Mouse (Mus musculus) left cerebral cortex, adult 2 months (tissue): ENCODE data around the gene Tns1. TPM values are rescaled to one million over a fixed set of nuclear protein-coding genes. Genes with fewer than 3 reads are reported as not detected.
A peak's percentile ranks its signal among the peaks of the same experiment; 100 is the strongest.

Experiments
- DNase-seq, 2 experiments: peaks; one replicate each; pipeline ENCODE4 v3.0.0; 2021 to 2022; ENCODE audit warnings: low spot score in 2 of 2, mixed read lengths in 1 of 2; ENCODE audit errors: extremely low spot score in 1 of 2
- H3K27ac ChIP-seq: fragments of 200-600 bp; 2 replicates; pipeline ENCODE4 v1.8.1; 2022
- H3K4me3 ChIP-seq: fragments of 200-600 bp; 2 replicates; pipeline ENCODE4 v1.8.1; 2022
- CTCF ChIP-seq: fragments of 200-600 bp; IDR thresholded peaks from 2 replicates; pipeline ENCODE4 v1.8.1; 2022; ENCODE audit warnings: antibody characterized with exemption, mild to moderate bottlenecking, moderate library complexity
- intact Hi-C: fragments of 180-260 bp; cut with DNase I; formaldehyde crosslinking; loops from one replicate; pipeline ENCODE4 v1.15.1; 2025
- total RNA-seq, 2 experiments: library from RNA; stranded (reverse); gene quantifications; 2 replicates each; pipeline ENCODE4 v1.2.3; 2021

The Tns1 gene
- total RNA-seq, 2 experiments from 2014 or later = 43.5 to 46.4 TPM

GRCm38 (mm10) chr1:74009495-74009894 is 114.8 kb downstream of the Tns1 start:
- intact Hi-C loops = no loop called here
- DNase-seq = no peak
- no peak overlapping the region for H3K27ac ChIP-seq
- H3K4me3 ChIP-seq = no peak overlapping the region
- TF ChIP-seq CTCF = no peak

GRCm38 (mm10) chr1:74008966-74009365 is 115.3 kb downstream of the Tns1 start:
- no peak overlapping the region; the same call in 1 of the 2 replicates for H3K27ac ChIP-seq
- no peak for TF ChIP-seq CTCF
- intact Hi-C loops = no loop called here
- H3K4me3 ChIP-seq = no peak overlapping the region
- no peak for DNase-seq

- no peak for DNase-seq
- Histone ChIP-seq H3K27ac (no peak overlapping the region; the same call in 1 of the 2 replicates), H3K4me3 (no peak overlapping the region)
- TF ChIP-seq CTCF = no peak
- intact Hi-C loops = no loop called here
Observed at GRCm38 (mm10) chr1:74008498-74008897, 115.8 kb downstream of the Tns1 start.

GRCm38 (mm10) chr1:74007398-74008050 is 116.7 kb downstream of the Tns1 start:
- no peak for TF ChIP-seq CTCF
- DNase-seq = no peak
- intact Hi-C loops = no loop called here
- no peak overlapping the region for H3K27ac ChIP-seq
- H3K4me3 ChIP-seq = no peak overlapping the region

- DNase-seq = no peak
- no peak for TF ChIP-seq CTCF
- no peak overlapping the region for H3K4me3 ChIP-seq
- intact Hi-C loops = no loop called here
- no peak overlapping the region for H3K27ac ChIP-seq
Observed at GRCm38 (mm10) chr1:74005020-74005419, 119.2 kb downstream of the Tns1 start.

- Histone ChIP-seq H3K27ac (no peak overlapping the region), H3K4me3 (no peak overlapping the region)
- no peak for TF ChIP-seq CTCF
- intact Hi-C loops = no loop called here
- no peak for DNase-seq
Observed at GRCm38 (mm10) chr1:74003723-74004122, 120.5 kb downstream of the Tns1 start.

GRCm38 (mm10) chr1:74001449-74001820 is 122.8 kb downstream of the Tns1 start:
- DNase-seq = no peak
- intact Hi-C loops = no loop called here
- Histone ChIP-seq H3K4me3 (no peak overlapping the region), H3K27ac (peak overlapping the region; percentile 30)
- no peak for TF ChIP-seq CTCF

GRCm38 (mm10) chr1:74000810-74001448 is 123.3 kb downstream of the Tns1 start:
- no peak for TF ChIP-seq CTCF
- intact Hi-C loops = no loop called here
- DNase-seq = no peak
- Histone ChIP-seq H3K27ac (peak overlapping the region; percentile 30), H3K4me3 (no peak overlapping the region)

GRCm38 (mm10) chr1:74000191-74000651 is 124.0 kb downstream of the Tns1 start:
- Histone ChIP-seq H3K27ac (peak overlapping the region; percentile 73), H3K4me3 (no peak overlapping the region)
- DNase-seq = no peak
- intact Hi-C loops = no loop called here
- no peak for TF ChIP-seq CTCF

- intact Hi-C loops = no loop called here
- TF ChIP-seq CTCF = no peak
- DNase-seq = no peak
- H3K27ac ChIP-seq = peak overlapping the region; percentile 76
- H3K4me3 ChIP-seq = no peak overlapping the region
Observed at GRCm38 (mm10) chr1:73999533-73999932, 124.7 kb downstream of the Tns1 start.

GRCm38 (mm10) chr1:73998925-73999375 is 125.3 kb downstream of the Tns1 start:
- Histone ChIP-seq H3K27ac (peak overlapping the region; percentile 76), H3K4me3 (no peak overlapping the region)
- intact Hi-C loops = no loop called here
- TF ChIP-seq CTCF = no peak
- DNase-seq = no peak

- Histone ChIP-seq H3K27ac (peak overlapping the region; percentile 76; the same call in 1 of the 2 replicates), H3K4me3 (no peak overlapping the region)
- intact Hi-C loops = no loop called here
- no peak for TF ChIP-seq CTCF
- no peak for DNase-seq
Observed at GRCm38 (mm10) chr1:73998131-73998865, 126.0 kb downstream of the Tns1 start.
